Mouse (Mus musculus): ENCODE results near the gene Ptpn1. TPM values are rescaled to one million over a fixed set of nuclear protein-coding genes. Genes with fewer than 3 reads are reported as not detected.

Gene Ptpn1
- total RNA-seq (2017) = 33.2 and 63.6 TPM in 2 replicates

- peak; percentile 96 for ATAC-seq (replicated peaks; ENCODE audit: low read depth, poor library complexity, severe bottlenecking)
Measured at GRCm38 (mm10) chr2:167931985-167932726, at the start of gene Ptpn1. TSS of gene Ptpn1 (plus strand) at chr2:167932057.

- peak; percentile 52; the same call in 1 of the 2 replicates for ATAC-seq (replicated peaks; ENCODE audit: low read depth, poor library complexity, severe bottlenecking)
Measured at GRCm38 (mm10) chr2:167886485-167886884, 45.4 kb upstream of the Ptpn1 start.

GRCm38 (mm10) chr2:167887516-167888347 is 44.1 kb upstream of the Ptpn1 start:
- ATAC-seq (replicated peaks; ENCODE audit: low read depth, poor library complexity, severe bottlenecking) = peak; percentile 41

GRCm38 (mm10) chr2:167888834-167889233 is 43.0 kb upstream of the Ptpn1 start:
- ATAC-seq (replicated peaks; ENCODE audit: low read depth, poor library complexity, severe bottlenecking) = no peak

GRCm38 (mm10) chr2:167889886-167890285 is 42.0 kb upstream of the Ptpn1 start:
- ATAC-seq (replicated peaks; ENCODE audit: low read depth, poor library complexity, severe bottlenecking) = no peak

- peak; percentile 73 for ATAC-seq (replicated peaks; ENCODE audit: low read depth, poor library complexity, severe bottlenecking)
Measured at GRCm38 (mm10) chr2:167891908-167892307, 39.9 kb upstream of the Ptpn1 start.

- no peak for ATAC-seq (replicated peaks; ENCODE audit: low read depth, poor library complexity, severe bottlenecking)
Measured at GRCm38 (mm10) chr2:167893680-167894079, 38.2 kb upstream of the Ptpn1 start.

- ATAC-seq (replicated peaks; ENCODE audit: low read depth, poor library complexity, severe bottlenecking) = peak; percentile 83
Measured at GRCm38 (mm10) chr2:167894948-167895372, 36.9 kb upstream of the Ptpn1 start.

GRCm38 (mm10) chr2:167897896-167898295 is 34.0 kb upstream of the Ptpn1 start:
- ATAC-seq (replicated peaks; ENCODE audit: low read depth, poor library complexity, severe bottlenecking) = no peak

- ATAC-seq (replicated peaks; ENCODE audit: low read depth, poor library complexity, severe bottlenecking) = no peak
Measured at GRCm38 (mm10) chr2:167899989-167900421, 31.9 kb upstream of the Ptpn1 start.

GRCm38 (mm10) chr2:167902116-167902703 is 29.6 kb upstream of the Ptpn1 start:
- no peak for ATAC-seq (replicated peaks; ENCODE audit: low read depth, poor library complexity, severe bottlenecking)

GRCm38 (mm10) chr2:167903242-167903952 is 28.5 kb upstream of the Ptpn1 start:
- no peak for ATAC-seq (replicated peaks; ENCODE audit: low read depth, poor library complexity, severe bottlenecking)

GRCm38 (mm10) chr2:167904621-167905367 is 27.1 kb upstream of the Ptpn1 start:
- ATAC-seq (replicated peaks; ENCODE audit: low read depth, poor library complexity, severe bottlenecking) = no peak

- ATAC-seq (replicated peaks; ENCODE audit: low read depth, poor library complexity, severe bottlenecking) = no peak
Measured at GRCm38 (mm10) chr2:167905561-167905960, 26.3 kb upstream of the Ptpn1 start.

GRCm38 (mm10) chr2:167906729-167907128 is 25.1 kb upstream of the Ptpn1 start:
- ATAC-seq (replicated peaks; ENCODE audit: low read depth, poor library complexity, severe bottlenecking) = 0 out of 2 replicates have a peak, but pooled peaks have one; percentile 40

GRCm38 (mm10) chr2:167909531-167910177 is 22.2 kb upstream of the Ptpn1 start:
- ATAC-seq (replicated peaks; ENCODE audit: low read depth, poor library complexity, severe bottlenecking) = no peak

- ATAC-seq (replicated peaks; ENCODE audit: low read depth, poor library complexity, severe bottlenecking) = no peak
Measured at GRCm38 (mm10) chr2:167910178-167910540, 21.7 kb upstream of the Ptpn1 start.

GRCm38 (mm10) chr2:167911511-167911910 is 20.3 kb upstream of the Ptpn1 start:
- no peak for ATAC-seq (replicated peaks; ENCODE audit: low read depth, poor library complexity, severe bottlenecking)

GRCm38 (mm10) chr2:167919081-167919480 is 12.8 kb upstream of the Ptpn1 start:
- no peak for ATAC-seq (replicated peaks; ENCODE audit: low read depth, poor library complexity, severe bottlenecking)
